Mouse (Mus musculus) MEL (cell line): ENCODE measurements around the gene Slc20a1. TPM values are rescaled to one million over a fixed set of nuclear protein-coding genes. Genes with fewer than 3 reads are reported as not detected.

ENCODE experiments used
- DNase-seq: peaks from one replicate; pipeline ENCODE4 v3.0.0; 2011; ENCODE audit warnings: low read depth, low spot score
- H3K27ac ChIP-seq: 2 replicates; pipeline ENCODE4 v1.5.1; 2012; ENCODE audit warnings: low read depth, mild to moderate bottlenecking, control low read depth, low read length, moderate library complexity; ENCODE audit not compliant: control insufficient read depth
- H3K27me3 ChIP-seq, 2 experiments: fragments of 150-350 bp in 1 of 2; sonication (generic) in 1 of 2; 2 replicates each; pipeline ENCODE4 v1.6.1; 2012; ENCODE audit warnings: low read length in 2 of 2, mild to moderate bottlenecking in 2 of 2, improper control_type of control experiment in 1 of 2, moderate library complexity in 1 of 2; ENCODE audit not compliant: insufficient read depth in 2 of 2, control insufficient read depth in 1 of 2
- H3K36me3 ChIP-seq, 2 experiments: 2 replicates each; pipeline ENCODE4 v1.6.1; 2012 to 2014; ENCODE audit warnings: low read length in 2 of 2, improper control_type of control experiment in 1 of 2, inconsistent platforms in 1 of 2, mild to moderate bottlenecking in 1 of 2; ENCODE audit not compliant: insufficient read depth in 2 of 2, control insufficient read depth in 1 of 2
- H3K4me1 ChIP-seq, 2 experiments: fragments of 150-350 bp in 1 of 2; sonication (generic) in 1 of 2; 2 replicates each; pipeline ENCODE4 v1.6.1; 2012; ENCODE audit warnings: low read length in 2 of 2, improper control_type of control experiment in 1 of 2, mild to moderate bottlenecking in 1 of 2; ENCODE audit not compliant: insufficient read depth in 2 of 2, control insufficient read depth in 1 of 2
- H3K4me3 ChIP-seq, 2 experiments: fragments of 150-350 bp in 1 of 2; sonication (generic) in 1 of 2; 2 replicates each; pipeline ENCODE4 v1.5.1; 2012; ENCODE audit warnings: low read depth in 2 of 2, low read length in 2 of 2, mild to moderate bottlenecking in 2 of 2, moderate library complexity in 2 of 2, control low read depth in 1 of 2, improper control_type of control experiment in 1 of 2; ENCODE audit not compliant: control insufficient read depth in 1 of 2, insufficient read depth in 1 of 2
- H3K79me2 ChIP-seq: 2 replicates; pipeline ENCODE4 v1.6.1; 2012; ENCODE audit warnings: mild to moderate bottlenecking, low read length, moderate library complexity; ENCODE audit not compliant: control insufficient read depth, poor library complexity, insufficient read depth
- H3K9ac ChIP-seq: 2 replicates; pipeline ENCODE4 v1.6.1; 2012; ENCODE audit warnings: low read depth, mild to moderate bottlenecking, control low read depth, low read length, moderate library complexity; ENCODE audit not compliant: control insufficient read depth, poor library complexity, severe bottlenecking
- H3K9me3 ChIP-seq: fragments of 150-350 bp; sonication (generic); replicated peaks from 2 replicates; pipeline ENCODE4 v1.6.1; 2012; ENCODE audit warnings: mild to moderate bottlenecking, low read length, improper control_type of control experiment, moderate library complexity; ENCODE audit not compliant: insufficient read depth
- BHLHE40 ChIP-seq: IDR thresholded peaks from 2 replicates; pipeline ENCODE4 v1.6.1; 2012; ENCODE audit warnings: low read depth, mild to moderate bottlenecking, inconsistent platforms, low read length, improper control_type of control experiment, borderline replicate concordance
- CHD1 ChIP-seq: IDR thresholded peaks from 2 replicates; pipeline ENCODE4 v1.6.1; 2012; ENCODE audit warnings: low read depth, mild to moderate bottlenecking, inconsistent platforms, low read length, improper control_type of control experiment
- CHD2 ChIP-seq: IDR thresholded peaks from 2 replicates; pipeline ENCODE4 v1.6.1; 2011; ENCODE audit warnings: low read length, improper control_type of control experiment
- CTCF ChIP-seq, 3 experiments: IDR thresholded peaks in 2 of 3; conservative IDR thresholded peaks in 1 of 3; 2 replicates each; pipeline ENCODE4 v1.5.1; 2011 to 2012; ENCODE audit warnings: low read length in 3 of 3, low read depth in 2 of 3, mild to moderate bottlenecking in 2 of 3, improper control_type of control experiment in 1 of 3, inconsistent platforms in 1 of 3, mixed read lengths in 1 of 3, moderate library complexity in 1 of 3; ENCODE audit not compliant: control insufficient read depth in 1 of 3, insufficient read depth in 1 of 3, poor library complexity in 1 of 3, severe bottlenecking in 1 of 3
- ELF1 ChIP-seq: IDR thresholded peaks from 2 replicates; pipeline ENCODE4 v1.6.1; 2014; ENCODE audit warnings: low read depth, mild to moderate bottlenecking, inconsistent platforms, low read length, improper control_type of control experiment, moderate library complexity
- ETS1 ChIP-seq: IDR thresholded peaks from 2 replicates; pipeline ENCODE4 v1.6.1; 2012; ENCODE audit warnings: low read depth, mild to moderate bottlenecking, inconsistent platforms, low read length, improper control_type of control experiment, moderate library complexity
- GABPA ChIP-seq: IDR thresholded peaks from 2 replicates; pipeline ENCODE4 v1.6.1; 2012; ENCODE audit warnings: low read depth, mild to moderate bottlenecking, inconsistent platforms, low read length, improper control_type of control experiment, moderate library complexity
- GATA1 ChIP-seq: IDR thresholded peaks from 2 replicates; pipeline ENCODE4 v1.6.1; 2011; ENCODE audit warnings: low read depth, low read length, improper control_type of control experiment
- JUND ChIP-seq: IDR thresholded peaks from 2 replicates; pipeline ENCODE4 v1.6.1; 2011; ENCODE audit warnings: low read depth, mild to moderate bottlenecking, improper control_type of control experiment, low read length
- KAT2A ChIP-seq: conservative IDR thresholded peaks from 2 replicates; pipeline ENCODE4 v1.6.1; 2012; ENCODE audit warnings: low read depth, low read length, improper control_type of control experiment, inconsistent platforms
- MAZ ChIP-seq: IDR thresholded peaks from 2 replicates; pipeline ENCODE4 v1.6.1; 2012; ENCODE audit warnings: low read depth, mild to moderate bottlenecking, inconsistent platforms, low read length, improper control_type of control experiment
- MYC ChIP-seq: IDR thresholded peaks from 2 replicates; pipeline ENCODE4 v1.6.1; 2011; ENCODE audit warnings: low read depth, mild to moderate bottlenecking, low read length, improper control_type of control experiment, moderate library complexity
- POLR2AphosphoS2 ChIP-seq: IDR thresholded peaks from 2 replicates; pipeline ENCODE4 v1.6.1; 2011; ENCODE audit warnings: low read length, improper control_type of control experiment
- POLR2AphosphoS5 ChIP-seq: IDR thresholded peaks from 2 replicates; pipeline ENCODE4 v1.6.1; 2012; ENCODE audit warnings: low read depth, borderline replicate concordance, mild to moderate bottlenecking, inconsistent platforms, low read length, moderate library complexity, mixed read lengths
- RCOR1 ChIP-seq: IDR thresholded peaks from 2 replicates; pipeline ENCODE4 v1.6.1; 2012; ENCODE audit warnings: low read depth, mild to moderate bottlenecking, inconsistent platforms, low read length, improper control_type of control experiment
- SIN3A ChIP-seq: IDR thresholded peaks from 2 replicates; pipeline ENCODE4 v1.6.1; 2012; ENCODE audit warnings: low read length, improper control_type of control experiment, inconsistent platforms
- SMC3 ChIP-seq: IDR thresholded peaks from 2 replicates; pipeline ENCODE4 v1.6.1; 2011; ENCODE audit warnings: low read depth, low read length, improper control_type of control experiment
- USF2 ChIP-seq, 2 experiments: IDR thresholded peaks; 2 replicates each; pipeline ENCODE4 v1.6.1; 2011 to 2012; ENCODE audit warnings: improper control_type of control experiment in 2 of 2, low read length in 2 of 2, borderline replicate concordance in 1 of 2, inconsistent platforms in 1 of 2, low read depth in 1 of 2, mild to moderate bottlenecking in 1 of 2; ENCODE audit not compliant: insufficient read depth in 1 of 2
- ZKSCAN1 ChIP-seq: IDR thresholded peaks from 2 replicates; pipeline ENCODE4 v1.6.1; 2012; ENCODE audit warnings: low read depth, mild to moderate bottlenecking, inconsistent platforms, low read length, improper control_type of control experiment, moderate library complexity
- polyA plus RNA-seq, 2 experiments: library from polyadenylated mRNA; stranded (reverse) in 1 of 2; unstranded in 1 of 2; fragments of >175 nt in 1 of 2; fragments of >200 nt in 1 of 2; gene quantifications; 2 replicates each; pipeline versions ENCODE4 v1.2.1 to v1.2.4; 2012; ENCODE audit warnings: low replicate concordance in 2 of 2, low read depth in 1 of 2; ENCODE audit not compliant: insufficient read length in 2 of 2, insufficient read depth in 1 of 2, missing spikeins in 1 of 2
- total RNA-seq: library from RNA; depleted of rRNA; stranded (reverse); fragments of 300-350 nt; gene quantifications from 2 replicates; pipeline ENCODE4 v1.2.3, GENCODE M21; 2012

Slc20a1 gene
- total and polyA plus RNA-seq, 3 experiments: 69.4 to 80.7 TPM; not detected in 1

DNA sequence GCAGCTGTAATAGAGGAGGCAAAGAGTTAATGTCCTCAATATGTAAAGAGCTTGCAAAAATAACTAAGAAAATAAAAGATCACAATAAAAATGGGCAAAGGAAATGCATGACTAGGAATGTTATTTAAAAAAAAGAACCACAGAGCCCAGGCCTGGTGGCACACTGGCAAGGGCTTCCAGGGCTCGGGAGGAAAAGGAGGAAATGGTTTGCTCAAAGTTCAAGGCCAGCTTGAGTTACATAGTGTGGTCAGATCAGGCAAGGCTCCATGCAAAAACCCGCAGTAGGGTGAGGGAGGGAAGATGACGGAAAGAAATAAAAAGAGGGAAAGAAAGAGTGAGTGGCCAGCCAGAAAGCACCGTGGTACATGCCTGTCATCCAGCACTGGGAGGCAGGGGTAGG is 30.0 kb downstream of the Slc20a1 start:
- Histone ChIP-seq H3K9ac (no peak overlapping the region), H3K79me2 (peaks cover 3% of the 10 kb centered on the region; the same call in 1 of the 2 replicates), H3K27me3 (no peaks in the 10 kb centered on the region)
- TF ChIP-seq ZKSCAN1: no peak
- no peak for TF ChIP-seq SIN3A
- TF ChIP-seq RCOR1: no peak
- TF ChIP-seq JUND: no peak
- TF ChIP-seq GABPA: no peak
- TF ChIP-seq MAZ: no peak
- TF ChIP-seq KAT2A: no peak
- no peak for TF ChIP-seq CHD2
- TF ChIP-seq CTCF (IDR thresholded peaks at IDR 0.05 in 2 of 3, conservative IDR thresholded peaks at IDR 0.05 in 1 of 3; ENCODE audit: control insufficient read depth in 1 of 3, insufficient read depth in 1 of 3, low read depth in 2 of 3, low read length in 3 of 3, poor library complexity in 1 of 3, severe bottlenecking in 1 of 3): no peak
- no peak for TF ChIP-seq POLR2AphosphoS2
- TF ChIP-seq, all 39 proteins: peak for 0
- Histone ChIP-seq H3K4me1 (peaks cover 24 to 41% of the 10 kb centered on the region in 2 experiments), H3K9me3 (no peaks in the 10 kb centered on the region), H3K27ac (peak overlapping the region; percentile 35), H3K4me3 (no peak overlapping the region), H3K36me3 (peaks cover 0 to 29% of the 10 kb centered on the region in 2 experiments; a peak in 2 of 4 replicates)
- peak; percentile 40 for DNase-seq

DNA sequence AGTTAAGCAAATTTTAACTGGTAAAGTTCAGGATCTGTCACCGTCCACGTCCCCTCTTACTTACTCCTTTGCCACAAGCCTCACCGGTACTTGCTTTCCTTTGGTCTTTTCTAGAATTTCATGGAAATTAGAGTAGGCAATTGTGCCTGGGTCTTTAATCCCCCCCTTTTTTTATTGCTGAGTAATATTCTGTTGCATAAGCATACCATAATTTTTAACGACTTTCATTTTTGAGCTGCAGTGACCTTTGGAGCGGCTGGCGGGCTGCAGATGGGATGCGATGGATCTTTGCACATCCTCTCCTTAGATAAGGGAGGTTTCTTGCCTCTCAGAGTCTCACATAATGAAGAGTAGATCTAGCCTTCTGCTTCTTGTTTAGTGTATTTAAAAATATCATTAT is 30.8 kb downstream of the Slc20a1 start:
- no peak for DNase-seq
- H3K27ac ChIP-seq: no peak overlapping the region
- no peak overlapping the region for H3K4me3 ChIP-seq
- H3K9ac ChIP-seq: no peak overlapping the region
- H3K9me3 ChIP-seq: no peaks in the 10 kb centered on the region
- no peaks in the 10 kb centered on the region for H3K27me3 ChIP-seq
- peaks cover 21 to 42% of the 10 kb centered on the region in 2 experiments for H3K4me1 ChIP-seq
- H3K36me3 ChIP-seq: peaks cover 0 to 30% of the 10 kb centered on the region in 2 experiments; a peak in 2 of 4 replicates
- TF ChIP-seq KAT2A: no peak
- TF ChIP-seq, all 39 proteins: peak for 0
- H3K79me2 ChIP-seq: peaks cover 3% of the 10 kb centered on the region; the same call in 1 of the 2 replicates

DNA sequence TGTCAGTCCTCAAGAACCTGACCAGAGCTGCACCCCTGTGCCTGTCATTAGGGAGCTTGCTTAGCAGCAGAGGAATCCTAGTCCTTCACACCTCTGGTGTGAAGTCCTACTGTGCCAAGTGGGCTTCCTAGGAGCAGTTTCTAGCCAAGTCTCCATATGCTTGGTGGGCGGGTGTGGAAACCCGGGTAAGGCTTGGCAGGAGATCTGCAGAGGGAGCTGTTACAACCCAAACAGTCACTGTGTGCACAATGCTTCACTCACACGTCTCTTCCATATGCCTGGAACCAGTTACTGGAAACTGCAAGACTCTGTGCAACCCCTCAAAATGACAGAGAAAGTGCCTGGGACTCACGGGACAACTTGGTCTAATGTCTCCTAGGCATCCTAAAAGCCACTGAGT is 33.5 kb downstream of the Slc20a1 start:
- Histone ChIP-seq H3K27ac (no peak overlapping the region), H3K9ac (no peak overlapping the region), H3K9me3 (no peaks in the 10 kb centered on the region), H3K36me3 (peaks cover 0 to 25% of the 10 kb centered on the region in 2 experiments; a peak in 2 of 4 replicates), H3K4me3 (no peak overlapping the region), H3K4me1 (peaks cover 18 to 34% of the 10 kb centered on the region in 2 experiments), H3K79me2 (peaks cover 1% of the 10 kb centered on the region; the same call in 1 of the 2 replicates), H3K27me3 (no peaks in the 10 kb centered on the region)
- no peak for DNase-seq
- no peak for TF ChIP-seq USF2 (IDR thresholded peaks at IDR 0.05; ENCODE audit: borderline replicate concordance in 1 of 2, insufficient read depth in 1 of 2, low read depth in 1 of 2, low read length in 2 of 2)
- TF ChIP-seq SMC3: no peak
- TF ChIP-seq ETS1: no peak
- TF ChIP-seq GATA1: no peak
- TF ChIP-seq POLR2AphosphoS2: no peak
- no peak for TF ChIP-seq ELF1
- TF ChIP-seq POLR2AphosphoS5: no peak
- TF ChIP-seq MYC: no peak
- TF ChIP-seq ZKSCAN1: no peak
- TF ChIP-seq CHD1: no peak
- no peak for TF ChIP-seq BHLHE40
- TF ChIP-seq MAZ: no peak
- TF ChIP-seq SIN3A: no peak
